Mouse (Mus musculus) midbrain, embryonic 13.5 days (tissue): ENCODE measurements around the gene Henmt1. TPM values are rescaled to one million over a fixed set of nuclear protein-coding genes. Genes with fewer than 3 reads are reported as not detected.

Source experiments
- ATAC-seq: fragments of 200-750 bp; cut with Nextera tagmentation; 2 replicates; pipeline ENCODE4 v1.8.0; 2017; ENCODE audit warnings: mild to moderate bottlenecking, moderate TSS enrichment, moderate library complexity
- H3K27ac ChIP-seq: fragments of 300-500 bp; sonication (generic); 2 replicates; pipeline ENCODE4 v1.5.1; 2015; ENCODE audit warnings: inconsistent platforms, mild to moderate bottlenecking, moderate library complexity
- H3K27me3 ChIP-seq: fragments of 300-500 bp; sonication (generic); 2 replicates; pipeline ENCODE4 v1.6.1; 2015; ENCODE audit warnings: mild to moderate bottlenecking, inconsistent platforms
- H3K36me3 ChIP-seq: fragments of 300-500 bp; sonication (generic); 2 replicates; pipeline ENCODE4 v1.6.1; 2015; ENCODE audit warnings: mild to moderate bottlenecking, inconsistent platforms
- H3K4me1 ChIP-seq: fragments of 300-500 bp; sonication (generic); replicated peaks from 2 replicates; pipeline ENCODE4 v1.6.1; 2015; ENCODE audit warnings: inconsistent platforms
- H3K4me2 ChIP-seq: fragments of 300-500 bp; sonication (generic); replicated peaks from 2 replicates; pipeline ENCODE4 v1.6.1; 2015; ENCODE audit warnings: moderate library complexity, mild to moderate bottlenecking, inconsistent platforms
- H3K4me3 ChIP-seq: fragments of 300-500 bp; sonication (generic); replicated peaks from 2 replicates; pipeline ENCODE4 v1.5.1; 2015; ENCODE audit warnings: mild to moderate bottlenecking, inconsistent platforms
- H3K9ac ChIP-seq: fragments of 300-500 bp; sonication (generic); replicated peaks from 2 replicates; pipeline ENCODE4 v1.6.1; 2015; ENCODE audit warnings: mild to moderate bottlenecking, inconsistent platforms
- H3K9me3 ChIP-seq: fragments of 300-500 bp; sonication (generic); 2 replicates; pipeline ENCODE4 v1.6.1; 2016; ENCODE audit warnings: mild to moderate bottlenecking, inconsistent platforms
- WGBS: fragments of 180-500 bp; shearing (Covaris S2); methylation state at CpG from one replicate; pipeline ENCODE4 v1.1.7; 2015; 5-methylcytosine and 5-hydroxymethylcytosine counted together
- polyA plus RNA-seq: library from polyadenylated mRNA; unstranded; fragments of >200 nt; fragmentation: Nextera tagmentation; extraction: Ambion mirVana; gene quantifications from 2 replicates; pipeline ENCODE4 v1.2.1, GENCODE M21; 2015

Gene Henmt1
- polyA plus RNA-seq, 1 experiment from 2014 or later: 0.90 TPM

GRCm38 (mm10) chr3:108983989-108984388, 44.3 kb downstream of the Henmt1 start:
- no peak overlapping the region for H3K27ac ChIP-seq
- peaks cover 36% of the 10 kb centered on the region for H3K36me3 ChIP-seq
- no peaks in the 10 kb centered on the region for H3K9me3 ChIP-seq
- H3K4me2 ChIP-seq: no peak overlapping the region
- no peak overlapping the region for H3K9ac ChIP-seq
- 85% methylated on average over 5 of the region's 5 CpGs for WGBS
- ATAC-seq: no peak
- H3K4me1 ChIP-seq: peaks cover 15% of the 10 kb centered on the region
- no peaks in the 10 kb centered on the region for H3K27me3 ChIP-seq
- no peak overlapping the region for H3K4me3 ChIP-seq

GRCm38 (mm10) chr3:108986534-108986933, 46.9 kb downstream of the Henmt1 start:
- ATAC-seq: peak; percentile 85
- no peaks in the 10 kb centered on the region for H3K27me3 ChIP-seq
- 70% methylated on average over 1 of the region's 1 CpGs for WGBS
- H3K4me3 ChIP-seq: no peak overlapping the region
- no peak overlapping the region for H3K4me2 ChIP-seq
- peak overlapping the region; percentile 87 for H3K27ac ChIP-seq
- peaks cover 39% of the 10 kb centered on the region for H3K36me3 ChIP-seq
- no peak overlapping the region for H3K9ac ChIP-seq
- H3K4me1 ChIP-seq: peaks cover 15% of the 10 kb centered on the region
- no peaks in the 10 kb centered on the region for H3K9me3 ChIP-seq

- Histone ChIP-seq H3K9me3 (no peaks in the 10 kb centered on the region), H3K4me1 (peaks cover 15% of the 10 kb centered on the region), H3K27ac (peak overlapping the region; percentile 87), H3K4me3 (no peak overlapping the region), H3K4me2 (no peak overlapping the region), H3K36me3 (peaks cover 45% of the 10 kb centered on the region), H3K27me3 (no peaks in the 10 kb centered on the region), H3K9ac (no peak overlapping the region)
- 42% methylated on average over 12 of the region's 12 CpGs for WGBS
- ATAC-seq: peak; percentile 92
Observed at GRCm38 (mm10) chr3:108987009-108987659, 47.5 kb downstream of the Henmt1 start.

- Histone ChIP-seq H3K9ac (no peak overlapping the region), H3K4me3 (no peak overlapping the region), H3K27ac (no peak overlapping the region), H3K4me2 (no peak overlapping the region), H3K9me3 (no peaks in the 10 kb centered on the region), H3K27me3 (no peaks in the 10 kb centered on the region), H3K36me3 (peaks cover 43% of the 10 kb centered on the region), H3K4me1 (peaks cover 15% of the 10 kb centered on the region)
- ATAC-seq: no peak
- WGBS: 91% methylated on average over 9 of the region's 9 CpGs
Observed at GRCm38 (mm10) chr3:108989971-108990548, 50.4 kb downstream of the Henmt1 start.

DNA sequence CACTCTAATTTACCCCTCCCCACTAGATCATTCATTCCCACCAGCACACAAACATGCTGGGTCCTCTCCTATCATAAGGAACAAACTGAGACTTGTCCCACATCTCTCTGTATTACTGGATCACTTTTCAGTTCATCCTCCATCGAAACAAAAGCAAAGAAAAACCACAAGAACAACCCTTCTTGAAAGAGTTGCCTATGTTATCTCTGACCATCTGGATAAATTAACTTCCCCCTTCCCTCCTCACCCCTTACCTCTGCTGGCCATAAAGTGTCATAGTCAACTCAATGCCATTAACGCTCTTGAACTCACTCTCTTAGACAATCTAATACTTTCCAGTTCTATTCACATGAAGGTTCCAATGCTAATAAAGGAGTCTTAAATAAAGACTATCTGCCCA, 54.8 kb downstream of the Henmt1 start:
- Histone ChIP-seq H3K27ac (no peak overlapping the region), H3K9ac (no peak overlapping the region), H3K36me3 (peaks cover 33% of the 10 kb centered on the region), H3K27me3 (no peaks in the 10 kb centered on the region), H3K4me1 (no peaks in the 10 kb centered on the region), H3K4me3 (no peak overlapping the region), H3K4me2 (no peak overlapping the region), H3K9me3 (no peaks in the 10 kb centered on the region)
- WGBS: 96% methylated on average over 2 of the region's 2 CpGs
- no peak for ATAC-seq

DNA sequence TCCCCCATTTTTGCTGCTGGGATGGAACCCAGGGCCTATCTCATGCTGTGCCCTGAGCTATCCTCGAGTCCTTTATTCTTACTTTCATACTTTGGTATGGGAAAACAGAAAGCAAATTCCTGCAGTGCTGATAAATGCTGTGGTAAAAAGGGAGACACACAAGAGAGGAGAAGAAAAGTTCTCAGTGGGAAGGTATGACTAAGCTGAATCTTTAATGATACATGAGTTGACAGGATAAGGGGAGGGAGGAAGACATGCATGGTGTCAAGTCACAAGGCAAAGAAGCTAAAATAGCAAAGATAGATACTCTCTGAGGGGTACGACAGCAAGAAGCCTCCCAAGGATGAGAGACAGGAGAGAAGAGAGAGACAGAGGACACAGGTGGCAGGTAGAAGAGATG, 55.7 kb downstream of the Henmt1 start:
- WGBS: 85% methylated on average over 2 of the region's 2 CpGs
- no peak for ATAC-seq

DNA sequence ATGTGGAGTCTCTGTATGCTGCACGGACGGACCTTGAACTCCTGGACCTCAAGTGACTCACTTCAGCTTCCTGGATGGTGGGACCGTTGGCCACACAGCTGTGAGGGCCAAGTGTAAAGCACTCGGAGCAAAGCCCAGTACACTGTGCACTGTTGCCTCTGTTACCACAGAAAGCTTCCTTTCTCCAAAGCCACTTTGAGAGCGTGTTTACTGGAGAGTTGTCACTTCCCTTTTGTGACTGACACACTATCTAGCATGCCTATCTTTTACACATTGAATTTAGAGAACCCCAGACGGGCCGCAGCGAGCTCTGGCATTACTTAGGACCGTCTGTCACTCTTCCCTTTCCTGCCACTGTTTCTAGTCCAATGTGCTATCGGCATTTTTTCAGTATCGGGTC, 57.6 kb downstream of the Henmt1 start:
- no peak for ATAC-seq
- Histone ChIP-seq H3K27ac (no peak overlapping the region), H3K9ac (no peak overlapping the region), H3K27me3 (no peaks in the 10 kb centered on the region), H3K4me2 (no peak overlapping the region), H3K4me3 (no peak overlapping the region), H3K36me3 (peaks cover 25% of the 10 kb centered on the region), H3K9me3 (no peaks in the 10 kb centered on the region), H3K4me1 (no peaks in the 10 kb centered on the region)
- WGBS: 90% methylated on average over 11 of the region's 11 CpGs

More for the DNA sequence above, 55.7 kb downstream of the Henmt1 start:
- no peaks in the 10 kb centered on the region for H3K9me3 ChIP-seq
- peaks cover 27% of the 10 kb centered on the region for H3K36me3 ChIP-seq
- H3K4me3 ChIP-seq: no peak overlapping the region
- no peaks in the 10 kb centered on the region for H3K4me1 ChIP-seq
- no peaks in the 10 kb centered on the region for H3K27me3 ChIP-seq
- H3K9ac ChIP-seq: no peak overlapping the region
- no peak overlapping the region for H3K4me2 ChIP-seq
- no peak overlapping the region for H3K27ac ChIP-seq

- H3K9ac ChIP-seq: no peak overlapping the region
- no peaks in the 10 kb centered on the region for H3K27me3 ChIP-seq
- no peak overlapping the region for H3K4me3 ChIP-seq
- no peak for ATAC-seq
- H3K9me3 ChIP-seq: no peaks in the 10 kb centered on the region
- H3K4me1 ChIP-seq: no peaks in the 10 kb centered on the region
- H3K4me2 ChIP-seq: no peak overlapping the region
- peaks cover 25% of the 10 kb centered on the region for H3K36me3 ChIP-seq
- 75% methylated on average over 4 of the region's 4 CpGs for WGBS
- H3K27ac ChIP-seq: no peak overlapping the region
Observed at GRCm38 (mm10) chr3:108997762-108998161, 58.1 kb downstream of the Henmt1 start.

- H3K4me2 ChIP-seq: no peak overlapping the region
- 95% methylated on average over 1 of the region's 1 CpGs for WGBS
- no peak overlapping the region for H3K9ac ChIP-seq
- no peaks in the 10 kb centered on the region for H3K27me3 ChIP-seq
- H3K4me3 ChIP-seq: no peak overlapping the region
- ATAC-seq: no peak
- no peak overlapping the region for H3K27ac ChIP-seq
- no peaks in the 10 kb centered on the region for H3K9me3 ChIP-seq
- H3K36me3 ChIP-seq: peaks cover 23% of the 10 kb centered on the region
- no peaks in the 10 kb centered on the region for H3K4me1 ChIP-seq
Observed at GRCm38 (mm10) chr3:108999173-108999572, 59.5 kb downstream of the Henmt1 start.

DNA sequence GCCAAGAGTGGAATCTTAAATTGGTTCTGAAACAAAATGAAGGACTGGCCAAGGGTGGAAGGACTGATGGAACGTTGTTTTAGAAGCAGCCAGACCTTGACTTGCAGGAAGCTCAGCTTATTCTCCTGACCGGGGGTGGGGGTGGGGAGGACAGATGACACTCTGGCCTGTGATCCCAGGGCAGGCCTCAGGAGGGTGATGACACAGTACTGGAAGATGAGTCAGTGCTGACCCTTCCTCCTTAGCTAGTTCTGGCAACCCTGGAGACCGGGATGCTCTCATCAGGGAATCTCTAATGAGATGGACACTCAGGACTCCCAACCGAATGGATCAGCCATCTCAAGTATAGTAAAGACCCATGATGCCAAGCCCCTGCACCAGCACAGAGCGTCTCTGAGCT, 66.1 kb downstream of the Henmt1 start:
- Histone ChIP-seq H3K4me1 (no peaks in the 10 kb centered on the region), H3K27ac (no peak overlapping the region), H3K4me3 (no peak overlapping the region), H3K27me3 (no peaks in the 10 kb centered on the region), H3K9me3 (no peaks in the 10 kb centered on the region), H3K9ac (no peak overlapping the region), H3K4me2 (no peak overlapping the region), H3K36me3 (peaks cover 16% of the 10 kb centered on the region)
- WGBS: 79% methylated on average over 5 of the region's 5 CpGs
- ATAC-seq: no peak

- Histone ChIP-seq H3K36me3 (no peaks in the 10 kb centered on the region), H3K4me1 (no peaks in the 10 kb centered on the region), H3K4me3 (no peak overlapping the region), H3K9ac (no peak overlapping the region), H3K9me3 (no peaks in the 10 kb centered on the region), H3K27ac (no peak overlapping the region), H3K4me2 (no peak overlapping the region), H3K27me3 (no peaks in the 10 kb centered on the region)
- 97% methylated on average over 5 of the region's 5 CpGs for WGBS
- ATAC-seq: no peak
Observed at GRCm38 (mm10) chr3:109008180-109008579, 68.5 kb downstream of the Henmt1 start.
